In the genomic region with DNA sequence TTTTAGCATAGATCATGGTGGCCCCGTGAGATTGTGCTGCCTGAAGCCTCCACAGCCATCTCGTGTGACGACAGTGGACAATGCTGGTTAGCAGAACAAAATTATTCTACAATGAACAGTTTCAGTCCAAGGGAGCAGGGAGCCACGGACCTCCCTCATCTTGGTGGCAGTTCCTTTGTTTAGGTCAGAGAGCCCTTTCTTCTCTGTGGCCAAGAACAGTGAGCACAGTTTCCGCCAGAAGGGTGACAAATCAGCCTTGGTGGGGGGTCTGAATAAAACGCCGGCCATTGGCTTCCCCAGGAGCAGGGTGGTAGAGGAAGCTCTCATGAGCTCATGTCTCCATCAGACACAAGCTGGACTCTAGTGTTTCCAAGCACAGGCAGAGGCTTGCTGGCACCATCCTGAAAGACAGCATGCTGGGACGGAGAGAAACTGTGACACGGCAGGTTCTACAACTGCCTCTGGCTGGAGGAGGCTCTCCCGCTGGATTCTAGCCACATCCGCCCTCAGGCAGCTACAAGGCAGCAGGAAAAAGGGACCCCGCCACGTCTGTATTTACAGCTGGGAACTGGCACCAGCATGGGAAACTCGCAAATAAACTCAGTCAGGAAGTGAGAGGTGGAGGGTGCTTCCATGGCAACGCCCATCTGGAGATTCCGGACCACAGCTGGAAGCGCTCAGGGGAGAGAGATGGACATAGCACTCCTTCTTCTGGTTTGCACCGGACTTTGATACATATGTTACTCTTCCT, we compare ENCODE assay signal across 9 mouse cellular contexts.
DNase-seq lines count a peak whose midpoint lies in the region; ATAC-seq and TF ChIP-seq lines count a peak whose summit lies in the region.
"Had no signal": no experiment of that assay in that cellular context is flagged by ENCODE, and none has a peak within 500 bp of the region (broad histone marks: within the 10 kb centered on the region; RNA-seq: fewer than 3 reads in every experiment).

No protein-coding gene starts in this region.

- peak; percentile 74 for ATAC-seq in forebrain, postnatal 0 days

- TF ChIP-seq POLR2A in cerebellum, adult 2 months (IDR thresholded peaks at IDR 0.05; ENCODE audit: borderline replicate concordance, insufficient read depth, low read length) = no peak

- TF ChIP-seq CTCF in cerebellum, adult 2 months (IDR thresholded peaks at IDR 0.05; ENCODE audit: borderline replicate concordance, insufficient read depth, low read depth, low read length) = no peak
- TF ChIP-seq CTCF in forebrain, postnatal 0 days (IDR thresholded peaks at IDR 0.05; ENCODE audit: low read depth) = no peak

- H3K36me3 ChIP-seq in forebrain, postnatal 0 days (ENCODE audit: insufficient read depth) = no peaks in the 10 kb centered on the region

- H3K4me3 ChIP-seq in cerebellum, adult 2 months (replicated peaks; ENCODE audit: insufficient read depth, low read depth, low read length) = no peak overlapping the region
- no peak overlapping the region for H3K4me3 ChIP-seq in forebrain, postnatal 0 days (ENCODE audit: low read depth, low read length)

- H3K27me3 ChIP-seq in cerebellum, adult 2 months (ENCODE audit: control insufficient read depth, insufficient read depth, low read length) = no peaks in the 10 kb centered on the region
- H3K27me3 ChIP-seq in forebrain, postnatal 0 days (ENCODE audit: insufficient read depth, low read length) = no peaks in the 10 kb centered on the region

- no peak overlapping the region for H3K4me2 ChIP-seq in forebrain, postnatal 0 days (ENCODE audit: low read depth)

- H3K27ac ChIP-seq in cerebellum, adult 2 months (ENCODE audit: insufficient read depth, low read length) = peak overlapping the region; percentile 4; the same call in 1 of the 2 replicates
- H3K27ac ChIP-seq in forebrain, postnatal 0 days (ENCODE audit: low read depth, low read length) = peak overlapping the region; percentile 52; the same call in 1 of the 2 replicates
- H3K27ac ChIP-seq: macrophage had no signal

- peak; percentile 64 for DNase-seq in ES-CJ7 (ENCODE audit: low read depth, low spot score)
- peak; percentile 63 to 75 for DNase-seq in cerebellum, adult 2 months
- DNase-seq in forebrain, postnatal 0 days = peak; percentile 60
- DNase-seq in heart, postnatal 4 days = peak; percentile 84
- DNase-seq in layer of hippocampus, postnatal 10 days (ENCODE audit: low spot score in 2 of 2) = peak; percentile 52 to 66
- DNase-seq in lung, postnatal 36 days = peak; percentile 93
- peak; percentile 47 to 54 for DNase-seq in right cerebral cortex, postnatal 36 days (ENCODE audit: low spot score in 2 of 2)
- no peak for DNase-seq in thymus, postnatal 25 days

- H3K9me3 ChIP-seq in forebrain, postnatal 0 days (ENCODE audit: low read length) = no peaks in the 10 kb centered on the region

- peaks cover 24% of the 10 kb centered on the region for H3K4me1 ChIP-seq in cerebellum, adult 2 months (ENCODE audit: control insufficient read depth, insufficient read depth, low read length)
- H3K4me1 ChIP-seq in forebrain, postnatal 0 days (ENCODE audit: insufficient read depth) = peaks cover 7% of the 10 kb centered on the region; the same call in 1 of the 2 replicates

- WGBS in cerebellum, adult 2 months = 16% methylated on average over 18 of the region's 18 CpGs
- 20% methylated on average over 18 of the region's 18 CpGs for WGBS in forebrain, postnatal 0 days

- H3K9ac ChIP-seq in forebrain, postnatal 0 days = no peak overlapping the region
